Mouse (Mus musculus): ENCODE measurements around the gene Pcyt1a. TPM values are rescaled to one million over a fixed set of nuclear protein-coding genes. Genes with fewer than 3 reads are reported as not detected.

Pcyt1a gene
- total and polyA plus RNA-seq, 3 experiments: 17.0 to 25.7 (median 21.1) TPM

GRCm38 (mm10) chr16:32519656-32520371, 89.1 kb downstream of the Pcyt1a start:
- dilution Hi-C loops (cut with MboI; ENCODE audit: extremely low pct_ligation_motif_present, extremely low pct_unique_long_range_greater_than_20kb, low sequenced_read_pairs): no loop called here
- no peak for DNase-seq (ENCODE audit: extremely low read depth)
- Histone ChIP-seq H3K4me2 (ENCODE audit: insufficient read depth, low read depth, poor library complexity, severe bottlenecking) (peak overlapping the region; percentile 6; the same call in 1 of the 2 replicates), H3K9me3 (replicated peaks; ENCODE audit: low read length) (no peaks in the 10 kb centered on the region), H3K4me1 (ENCODE audit: control insufficient read depth in 1 of 2, insufficient read depth in 2 of 2) (peaks cover 5 to 21% of the 10 kb centered on the region in 2 experiments; a peak in 3 of 4 replicates), H3K9ac (ENCODE audit: insufficient read depth, low read depth) (no peak overlapping the region), H3K79me2 (replicated peaks; ENCODE audit: control insufficient read depth, extremely low read depth, insufficient read depth, poor library complexity, severe bottlenecking) (no peaks in the 10 kb centered on the region), H3K4me3 (replicated peaks in 1 of 3; ENCODE audit: low read depth in 2 of 3, low read length in 2 of 3, poor library complexity in 1 of 3) (no peak overlapping the region), H3K27ac (ENCODE audit: insufficient read depth, low read depth) (no peak overlapping the region), H3K27me3 (replicated peaks) (no peaks in the 10 kb centered on the region), H3K36me3 (replicated peaks in 1 of 2; ENCODE audit: control insufficient read depth in 1 of 2, insufficient read depth in 1 of 2, low read length in 1 of 2) (no peaks in the 10 kb centered on the region)
- TF ChIP-seq MAX (IDR thresholded peaks at IDR 0.05; ENCODE audit: low read length) (no peak), USF1 (IDR thresholded peaks at IDR 0.05; ENCODE audit: low read depth, low read length) (no peak), ELF1 (IDR thresholded peaks at IDR 0.05; ENCODE audit: low read depth, low read length) (no peak), ZNF384 (IDR thresholded peaks at IDR 0.05; ENCODE audit: low read depth, low read length) (no peak), ZC3H11A (IDR thresholded peaks at IDR 0.05; ENCODE audit: low read depth, low read length) (no peak)
- in situ Hi-C loops (cut with MboI; ENCODE audit: low pct_ligation_motif_present, low pct_unique_long_range_greater_than_20kb, low sequenced_read_pairs): no loop called here

- no peak overlapping the region for H3K9ac ChIP-seq (ENCODE audit: insufficient read depth, low read depth)
- no peaks in the 10 kb centered on the region for H3K79me2 ChIP-seq (replicated peaks; ENCODE audit: control insufficient read depth, extremely low read depth, insufficient read depth, poor library complexity, severe bottlenecking)
- H3K36me3 ChIP-seq (replicated peaks in 1 of 2; ENCODE audit: control insufficient read depth in 1 of 2, insufficient read depth in 1 of 2, low read length in 1 of 2): no peaks in the 10 kb centered on the region
- in situ Hi-C loops (cut with MboI; ENCODE audit: low pct_ligation_motif_present, low pct_unique_long_range_greater_than_20kb, low sequenced_read_pairs) (no loop called here), dilution Hi-C loops (cut with MboI; ENCODE audit: extremely low pct_ligation_motif_present, extremely low pct_unique_long_range_greater_than_20kb, low sequenced_read_pairs) (no loop called here)
- peaks cover 5 to 21% of the 10 kb centered on the region in 2 experiments; a peak in 3 of 4 replicates for H3K4me1 ChIP-seq (ENCODE audit: control insufficient read depth in 1 of 2, insufficient read depth in 2 of 2)
- no peaks in the 10 kb centered on the region for H3K9me3 ChIP-seq (replicated peaks; ENCODE audit: low read length)
- H3K27me3 ChIP-seq (replicated peaks): no peaks in the 10 kb centered on the region
- TF ChIP-seq EP300 (IDR thresholded peaks at IDR 0.05; ENCODE audit: low read length): 0 out of 2 replicates have a peak, but pooled peaks have one; percentile 18
- TF ChIP-seq TBP (conservative IDR thresholded peaks at IDR 0.05; ENCODE audit: low read depth, low read length): 0 out of 2 replicates have a peak, but pooled peaks have one; percentile 18
- no peak for TF ChIP-seq IRF4 (IDR thresholded peaks at IDR 0.05; ENCODE audit: low read depth, low read length)
- TF ChIP-seq PAX5 (IDR thresholded peaks at IDR 0.05; ENCODE audit: low read length): no peak
- TF ChIP-seq ZNF384 (IDR thresholded peaks at IDR 0.05; ENCODE audit: low read depth, low read length): peak; percentile 29; the same call in 1 of the 2 replicates
- no peak for TF ChIP-seq NELFE (IDR thresholded peaks at IDR 0.05; ENCODE audit: low read depth, low read length)
- TF ChIP-seq BHLHE40 (IDR thresholded peaks at IDR 0.05; ENCODE audit: low read depth, low read length): peak; percentile 27; the same call in 1 of the 2 replicates
- no peak for TF ChIP-seq JUND (conservative IDR thresholded peaks at IDR 0.05; ENCODE audit: low read depth, low read length)
- no peak for TF ChIP-seq E2F4 (IDR thresholded peaks at IDR 0.05; ENCODE audit: insufficient replicate concordance, low read depth, low read length)
- no peak for TF ChIP-seq ZC3H11A (IDR thresholded peaks at IDR 0.05; ENCODE audit: low read depth, low read length)
- TF ChIP-seq ZMIZ1 (IDR thresholded peaks at IDR 0.05; ENCODE audit: low read depth, low read length): no peak
- no peak for TF ChIP-seq MAX (IDR thresholded peaks at IDR 0.05; ENCODE audit: low read length)
- TF ChIP-seq JUN (IDR thresholded peaks at IDR 0.05; ENCODE audit: insufficient read depth, low read depth, low read length): no peak
- TF ChIP-seq ZKSCAN1 (IDR thresholded peaks at IDR 0.05; ENCODE audit: borderline replicate concordance, low read depth, low read length): no peak
- no peak overlapping the region for H3K27ac ChIP-seq (ENCODE audit: insufficient read depth, low read depth)
- peak; percentile 52 for DNase-seq (ENCODE audit: extremely low read depth)
- no peak overlapping the region for H3K4me3 ChIP-seq (replicated peaks in 1 of 3; ENCODE audit: low read depth in 2 of 3, low read length in 2 of 3, poor library complexity in 1 of 3)
- peak overlapping the region; percentile 6; the same call in 1 of the 2 replicates for H3K4me2 ChIP-seq (ENCODE audit: insufficient read depth, low read depth, poor library complexity, severe bottlenecking)
Observed at GRCm38 (mm10) chr16:32520372-32520748, 89.6 kb downstream of the Pcyt1a start.
